Comparison of ENCODE assay signal across 23 mouse cellular contexts in the genomic region with DNA sequence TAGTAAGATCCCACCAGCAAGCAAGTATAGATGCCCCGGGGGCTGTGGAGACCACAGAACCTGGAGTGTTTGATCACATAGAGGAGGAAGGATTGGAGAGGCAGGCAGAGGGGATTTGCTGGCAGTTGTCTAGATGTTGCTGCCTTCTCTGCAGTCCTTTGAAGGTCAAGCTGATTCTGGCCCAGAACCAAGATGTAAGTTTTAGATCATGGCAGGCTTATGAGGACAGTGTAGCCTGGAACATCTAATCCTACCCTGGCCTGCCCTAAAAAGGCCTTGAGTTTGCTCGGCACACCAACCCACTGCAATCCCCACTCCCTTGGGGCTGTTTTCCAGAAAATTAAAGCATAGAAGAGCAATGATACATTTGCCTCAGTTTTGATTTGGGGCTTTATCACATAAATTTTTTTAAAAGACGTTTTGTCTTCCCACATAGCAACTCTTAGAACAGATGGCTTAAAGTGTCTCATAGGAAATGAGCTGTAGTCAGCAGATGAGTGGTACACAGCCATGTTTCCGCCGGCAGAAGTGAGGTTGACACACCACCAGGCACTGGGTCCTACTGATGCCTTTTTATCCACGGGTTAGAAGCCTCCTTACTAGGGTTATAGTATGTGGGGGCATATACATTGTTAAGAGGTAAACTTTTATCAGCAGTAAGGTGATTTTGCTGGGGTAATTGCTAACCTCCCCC. TPM values are rescaled to one million over a fixed set of nuclear protein-coding genes. Genes with fewer than 3 reads are reported as not detected.
DNase-seq lines count a peak whose midpoint lies in the region; ATAC-seq lines count a peak whose summit lies in the region.
"Had no signal": no experiment of that assay in that cellular context is flagged by ENCODE, and none has a peak within 500 bp of the region (broad histone marks: within the 10 kb centered on the region; RNA-seq: fewer than 3 reads in every experiment).

No protein-coding gene starts in this region.

- H3K4me1 ChIP-seq in forebrain, embryonic 15.5 days, result no peaks in the 10 kb centered on the region
- no peaks in the 10 kb centered on the region for H3K4me1 ChIP-seq in forebrain, embryonic 11.5 days (replicated peaks; ENCODE audit: control insufficient read depth, insufficient read depth, low read length)
- no peaks in the 10 kb centered on the region; the same call in 1 of the 2 replicates for H3K4me1 ChIP-seq in heart, embryonic 16.5 days (ENCODE audit: control insufficient read depth, insufficient read depth, low read length)
- H3K4me1 ChIP-seq: embryonic facial prominence, embryonic 10.5 days; neural tube, embryonic 12.5 days; stomach, embryonic 15.5 days had no signal

- H3K9ac ChIP-seq in forebrain, embryonic 15.5 days (replicated peaks), result no peak overlapping the region
- H3K9ac ChIP-seq in forebrain, embryonic 11.5 days (ENCODE audit: low read length), result no peak overlapping the region
- no peak overlapping the region for H3K9ac ChIP-seq in heart, embryonic 16.5 days (ENCODE audit: low read length)
- H3K9ac ChIP-seq: liver, postnatal 0 days; neural tube, embryonic 12.5 days; stomach, embryonic 15.5 days had no signal

- no peak overlapping the region for H3K4me3 ChIP-seq in forebrain, embryonic 15.5 days
- H3K4me3 ChIP-seq in forebrain, embryonic 11.5 days (ENCODE audit: low read depth, low read length), result no peak overlapping the region
- no peak overlapping the region for H3K4me3 ChIP-seq in heart, embryonic 16.5 days (ENCODE audit: low read length)
- H3K4me3 ChIP-seq: embryonic facial prominence, embryonic 10.5 days; heart, embryonic 10.5 days; neural tube, embryonic 12.5 days; stomach, embryonic 15.5 days had no signal

- DNase-seq in forebrain, embryonic 11.5 days (ENCODE audit: low spot score), result no peak
- DNase-seq in heart, postnatal 36 days, result no peak
- DNase-seq in ovary, adult 18-20 months (ENCODE audit: low spot score), result peak; percentile 13
- DNase-seq in ovary, postnatal 36 days (ENCODE audit: low spot score), result no peak
- peak; percentile 32 for DNase-seq in telencephalon, adult 2 months (ENCODE audit: low read depth, low spot score)
- DNase-seq: cerebellum, adult 2 months; heart, postnatal 4 days; kidney, adult 11 months; liver; liver, postnatal 0 days had no signal

- ATAC-seq in forebrain, embryonic 15.5 days (replicated peaks), result peak; percentile 60; the same call in 1 of the 2 replicates
- ATAC-seq in forebrain, embryonic 11.5 days (replicated peaks; ENCODE audit: low FRiP score), result no peak
- ATAC-seq in heart, embryonic 16.5 days (replicated peaks; ENCODE audit: extremely low read depth, insufficient read depth, low FRiP score), result 0 out of 2 replicates have a peak, but pooled peaks have one; percentile 60
- ATAC-seq: activated CD4-positive, CD25-positive, alpha-beta regulatory T cell, adult 4 months; hindbrain, embryonic 16.5 days; liver, postnatal 0 days; Patski had no signal

- no peaks in the 10 kb centered on the region for H3K27me3 ChIP-seq in forebrain, embryonic 15.5 days
- no peaks in the 10 kb centered on the region for H3K27me3 ChIP-seq in forebrain, embryonic 11.5 days (ENCODE audit: control insufficient read depth, insufficient read depth, low read length)
- H3K27me3 ChIP-seq in heart, embryonic 16.5 days (ENCODE audit: control insufficient read depth, insufficient read depth, low read length), result no peaks in the 10 kb centered on the region
- H3K27me3 ChIP-seq: neural tube, embryonic 12.5 days; Patski; stomach, embryonic 15.5 days had no signal

- H3K27ac ChIP-seq in forebrain, embryonic 15.5 days (replicated peaks), result no peak overlapping the region
- H3K27ac ChIP-seq in forebrain, embryonic 11.5 days (ENCODE audit: low read depth, low read length), result no peak overlapping the region
- no peak overlapping the region; the same call in 1 of the 2 replicates for H3K27ac ChIP-seq in heart, embryonic 16.5 days (ENCODE audit: low read length)
- H3K27ac ChIP-seq: embryonic facial prominence, embryonic 10.5 days; heart, embryonic 10.5 days; kidney, postnatal 0 days; macrophage; neural tube, embryonic 12.5 days; stomach, embryonic 15.5 days had no signal

- H3K9me3 ChIP-seq in forebrain, embryonic 15.5 days, result no peaks in the 10 kb centered on the region
- H3K9me3 ChIP-seq in forebrain, embryonic 11.5 days (ENCODE audit: control insufficient read depth, low read length), result no peaks in the 10 kb centered on the region
- no peaks in the 10 kb centered on the region for H3K9me3 ChIP-seq in heart, embryonic 16.5 days (replicated peaks; ENCODE audit: control insufficient read depth, low read length)
- H3K9me3 ChIP-seq: embryonic facial prominence, embryonic 10.5 days; heart, embryonic 10.5 days; neural tube, embryonic 12.5 days; stomach, embryonic 15.5 days had no signal

- intact Hi-C loops in heart, postnatal 36 days (cut with DNase I), result no loop called here

- H3K4me2 ChIP-seq in forebrain, embryonic 15.5 days (replicated peaks), result no peak overlapping the region
- no peak overlapping the region for H3K4me2 ChIP-seq in forebrain, embryonic 11.5 days (ENCODE audit: low read depth, low read length, severe bottlenecking)
- no peak overlapping the region for H3K4me2 ChIP-seq in heart, embryonic 16.5 days (ENCODE audit: low read depth, low read length)
- H3K4me2 ChIP-seq: midbrain, embryonic 11.5 days; neural tube, embryonic 12.5 days; stomach, embryonic 15.5 days had no signal

- 70% methylated on average over 6 of the region's 6 CpGs for WGBS in forebrain, embryonic 15.5 days
- WGBS in forebrain, embryonic 11.5 days, result 79% methylated on average over 6 of the region's 6 CpGs
- 58% methylated on average over 6 of the region's 6 CpGs for WGBS in heart, embryonic 16.5 days

- no peaks in the 10 kb centered on the region for H3K36me3 ChIP-seq in forebrain, embryonic 15.5 days
- no peaks in the 10 kb centered on the region for H3K36me3 ChIP-seq in forebrain, embryonic 11.5 days (ENCODE audit: control insufficient read depth, insufficient read depth, low read length)
- H3K36me3 ChIP-seq in heart, embryonic 16.5 days (ENCODE audit: control insufficient read depth, insufficient read depth), result no peaks in the 10 kb centered on the region
- H3K36me3 ChIP-seq: embryonic facial prominence, embryonic 10.5 days; heart, embryonic 10.5 days; neural tube, embryonic 12.5 days; stomach, embryonic 15.5 days had no signal

RNA-seq across cellular contexts. Expression of gene Cep85l, which starts 8.6 kb away (rescaled TPM):
- 9.0 and 10.1 TPM in 2 replicates for polyA plus RNA-seq in forebrain, embryonic 15.5 days (2015; fragmentation: Nextera tagmentation; extraction: Ambion mirVana)
- 4.8 and 5.5 TPM in 2 replicates for polyA plus RNA-seq in forebrain, embryonic 11.5 days (2014; fragmentation: Nextera tagmentation; extraction: Ambion mirVana)
- 4.7 and 5.1 TPM in 2 replicates for polyA plus RNA-seq in heart, embryonic 16.5 days (2015; fragmentation: Nextera tagmentation; extraction: Ambion mirVana)
- 10 to 100 TPM; 15.4 to 17.5 TPM for total RNA-seq in heart, postnatal 36 days (2021)

RNA-seq across cellular contexts. Expression of gene Pln, which starts 50.9 kb away (rescaled TPM):
- 1.9 and 2.6 TPM in 2 replicates for polyA plus RNA-seq in forebrain, embryonic 15.5 days (2015; fragmentation: Nextera tagmentation; extraction: Ambion mirVana)
- 0.96 and 1.9 TPM in 2 replicates for polyA plus RNA-seq in forebrain, embryonic 11.5 days (2014; fragmentation: Nextera tagmentation; extraction: Ambion mirVana)
- 1,143 and 1,291 TPM in 2 replicates for polyA plus RNA-seq in heart, embryonic 16.5 days (2015; fragmentation: Nextera tagmentation; extraction: Ambion mirVana)
- 1,000 to 10,000 TPM; 6,022 to 6,533 TPM for total RNA-seq in heart, postnatal 36 days (2021)
- total RNA-seq: monocyte, adult 5-6 weeks had no signal
- polyA plus RNA-seq: macrophage had no signal

Comparison
In these comparisons a context has a peak if more than half of its experiments do, and no peak if none do; other contexts are left out.
1. DNase-seq: peak in ovary, adult 18-20 months (single experiment) and telencephalon, adult 2 months (single experiment); none in forebrain, embryonic 11.5 days (single experiment), heart, postnatal 36 days (0 of 2) and ovary, postnatal 36 days (single experiment).
2. RNA of gene Pln, which starts 50.9 kb away (polyA plus RNA-seq): 1,143 to 1,291 TPM in heart, embryonic 16.5 days; 0.96 to 1.9 TPM in forebrain, embryonic 11.5 days and 1.9 to 2.6 TPM in forebrain, embryonic 15.5 days; every median in the first group is over 100 times any median in the second.